Mouse (Mus musculus): ENCODE results near the gene Slc35e2.

Gene Slc35e2

DNA sequence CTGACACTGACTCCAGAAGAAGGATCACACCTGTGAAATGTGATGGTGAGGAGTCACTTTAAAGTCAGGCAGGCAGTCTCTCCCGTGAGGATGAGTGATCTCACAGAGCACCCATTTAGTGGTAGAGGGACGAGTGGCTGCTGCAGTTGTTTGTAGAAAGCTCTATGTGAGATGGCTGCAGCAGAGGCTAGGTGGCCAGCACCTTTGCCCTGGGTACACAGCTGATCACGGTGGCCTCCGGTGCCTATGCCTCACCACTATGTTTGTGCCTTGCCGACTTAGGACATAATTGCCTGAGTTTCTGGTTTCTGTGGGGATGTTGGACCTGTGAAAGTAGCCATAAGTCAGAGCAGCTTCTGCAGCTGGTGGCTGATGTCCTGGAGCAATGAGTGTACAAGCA, 23.5 kb upstream of the Slc35e2 start:
- no peak for DNase-seq

DNA sequence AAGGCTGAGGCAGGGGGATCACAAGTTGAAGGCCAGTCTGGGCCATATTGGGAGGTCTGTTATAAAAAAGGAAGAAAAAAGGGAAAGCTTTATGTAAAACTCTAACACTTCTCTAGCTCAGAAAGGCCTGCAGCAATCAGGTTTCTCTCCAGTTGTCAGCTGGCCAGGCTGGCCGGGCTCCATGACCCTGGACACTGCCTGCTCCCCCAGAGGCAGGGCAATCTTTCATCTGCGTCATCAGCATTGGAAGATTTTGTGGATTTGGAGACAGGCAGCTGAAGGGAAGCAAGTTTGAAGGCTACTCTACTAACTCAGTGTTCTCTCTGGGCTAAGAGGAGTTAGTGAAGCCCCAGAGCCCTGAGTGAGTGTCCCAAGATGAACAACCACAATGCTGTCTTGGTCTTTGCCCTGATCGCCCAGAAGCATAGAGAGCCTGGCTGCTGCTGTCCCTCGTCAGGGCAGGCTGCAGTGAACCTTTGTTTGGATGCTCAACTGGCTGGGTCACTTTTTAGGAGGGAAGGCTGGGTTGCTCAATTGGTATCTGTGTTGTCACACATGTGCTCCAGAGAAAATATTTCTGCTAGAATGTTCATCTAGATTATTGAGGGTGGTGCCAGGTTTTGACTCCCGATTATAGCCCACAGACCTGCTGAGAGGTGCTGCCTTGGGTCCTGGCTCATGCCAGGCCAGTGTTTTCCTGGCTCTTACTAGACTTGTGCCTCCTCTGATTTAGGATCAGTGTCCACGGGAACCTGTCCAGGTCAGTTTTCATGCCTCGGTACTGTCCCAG, 22.7 kb upstream of the Slc35e2 start:
- no peak for DNase-seq

DNA sequence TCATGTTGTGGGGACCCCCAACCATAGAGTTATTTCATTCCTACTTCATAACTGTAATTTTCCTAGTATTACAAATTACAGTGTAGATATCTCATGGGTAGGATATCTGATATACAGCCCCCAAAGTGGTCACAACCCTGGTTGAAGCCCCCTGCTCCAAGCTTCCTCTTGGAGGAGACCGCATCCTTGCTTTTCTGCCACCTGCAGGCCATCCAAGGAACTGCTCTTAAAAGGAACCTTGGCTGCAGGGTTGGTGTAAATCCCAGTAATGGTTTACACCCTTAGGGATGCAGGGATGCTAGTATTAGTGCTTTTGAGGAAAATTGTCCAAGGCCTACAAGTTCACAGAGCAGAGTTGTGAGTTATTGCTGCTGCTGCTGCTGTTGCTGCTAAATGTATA, 20.8 kb upstream of the Slc35e2 start:
- DNase-seq = no peak

DNA sequence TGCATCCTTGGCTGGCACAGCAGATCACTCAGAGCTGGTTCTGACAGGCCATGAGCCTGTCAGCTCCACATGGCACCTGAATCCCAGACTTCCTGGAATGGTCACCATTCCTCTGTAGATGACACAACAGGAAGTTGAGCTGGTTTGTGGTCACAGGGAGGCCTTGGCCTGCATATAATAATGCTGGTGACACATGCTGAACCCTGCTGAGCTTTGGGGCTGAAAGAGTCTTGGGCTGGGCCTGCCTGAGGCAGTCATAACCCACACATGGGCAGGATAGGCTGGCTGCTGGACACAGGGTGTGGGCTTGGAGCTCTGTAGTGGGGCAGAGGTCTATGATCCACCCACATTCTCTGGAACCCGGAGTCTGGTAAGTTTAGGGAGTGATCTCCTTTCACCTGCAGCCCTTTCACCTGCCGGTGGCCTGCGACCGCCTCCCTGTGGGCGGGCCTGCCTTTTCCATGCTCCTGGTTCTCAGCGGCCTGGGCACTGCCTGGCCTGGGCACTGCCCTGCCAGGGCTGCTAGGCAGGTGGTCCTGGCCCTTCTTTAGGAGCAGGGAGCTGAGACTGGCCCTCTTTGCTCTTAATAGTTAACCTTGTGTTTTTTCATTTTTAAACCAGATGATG, 18.8 kb upstream of the Slc35e2 start:
- DNase-seq = no peak

DNA sequence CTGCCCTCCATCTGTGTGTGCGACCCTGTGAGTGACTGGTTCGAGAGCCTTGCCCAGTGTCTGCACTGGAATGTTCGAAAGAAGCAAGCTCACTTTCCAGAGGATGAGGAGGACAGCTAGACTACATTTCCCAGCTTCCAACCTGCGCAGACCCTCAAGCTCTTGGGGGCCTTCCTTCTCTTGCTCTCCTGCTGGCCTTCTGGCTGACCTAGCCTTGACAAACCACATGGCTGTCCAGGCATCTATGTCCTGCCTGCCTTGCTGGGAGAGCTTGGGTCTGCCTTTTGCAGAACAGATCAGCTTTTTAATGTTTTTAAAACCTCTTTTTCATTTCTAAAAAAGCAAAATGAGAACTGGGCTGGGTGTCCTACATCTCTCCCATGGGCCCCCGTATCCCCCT, 11.9 kb upstream of the Slc35e2 start:
- DNase-seq = no peak

DNA sequence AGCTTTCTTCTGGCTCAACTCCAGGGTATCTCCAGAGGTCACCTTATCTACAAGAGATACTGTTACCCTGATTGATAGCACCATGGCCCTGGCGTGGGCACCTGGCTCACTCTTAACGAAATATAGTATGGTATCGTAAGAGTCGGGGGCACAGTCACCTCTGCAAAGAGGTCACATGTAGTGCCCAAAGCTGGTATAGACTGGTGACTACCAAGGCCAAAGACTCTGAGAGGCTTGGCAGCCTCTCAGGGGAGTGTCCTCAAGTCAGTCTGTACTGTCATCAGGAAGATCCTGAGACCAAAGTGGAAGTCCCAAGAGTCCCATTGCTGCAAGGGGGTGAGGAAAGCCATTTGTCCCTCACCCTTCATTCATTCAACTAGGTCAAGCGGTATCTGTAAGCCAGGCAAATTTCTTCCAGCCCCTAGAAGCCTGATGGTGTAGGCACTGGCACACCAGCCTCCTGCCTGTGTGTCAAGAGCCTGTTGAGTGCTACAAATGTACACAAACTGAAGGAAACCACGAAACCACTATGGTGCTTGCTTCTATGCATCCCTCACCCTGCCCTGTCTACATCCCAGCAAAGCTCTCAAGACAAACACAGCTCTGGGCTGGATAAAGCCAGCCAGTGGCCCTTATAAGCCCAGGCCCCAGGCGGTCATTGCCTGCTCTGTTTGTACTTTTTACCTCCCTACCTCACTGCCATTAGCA, 10.1 kb upstream of the Slc35e2 start:
- DNase-seq = no peak

DNA sequence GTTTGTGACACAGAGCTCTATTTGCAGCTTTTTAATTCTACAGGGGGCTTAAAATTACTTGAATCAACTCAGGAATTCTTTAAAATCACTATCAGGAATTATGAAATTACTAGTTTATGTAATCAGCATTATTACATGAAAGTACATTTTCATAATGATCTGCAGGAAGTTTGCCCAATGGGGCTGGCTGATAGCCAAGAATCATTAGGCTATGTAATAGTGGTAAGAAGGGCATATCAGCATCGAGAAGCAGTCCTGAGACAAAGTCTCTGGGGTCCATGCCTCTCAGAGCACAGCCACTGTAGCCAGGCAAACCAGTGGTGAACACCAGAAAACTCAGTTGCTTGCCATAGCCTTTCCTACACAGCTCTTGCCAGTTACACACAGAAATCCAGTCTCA, 7.4 kb upstream of the Slc35e2 start:
- DNase-seq = no peak

DNA sequence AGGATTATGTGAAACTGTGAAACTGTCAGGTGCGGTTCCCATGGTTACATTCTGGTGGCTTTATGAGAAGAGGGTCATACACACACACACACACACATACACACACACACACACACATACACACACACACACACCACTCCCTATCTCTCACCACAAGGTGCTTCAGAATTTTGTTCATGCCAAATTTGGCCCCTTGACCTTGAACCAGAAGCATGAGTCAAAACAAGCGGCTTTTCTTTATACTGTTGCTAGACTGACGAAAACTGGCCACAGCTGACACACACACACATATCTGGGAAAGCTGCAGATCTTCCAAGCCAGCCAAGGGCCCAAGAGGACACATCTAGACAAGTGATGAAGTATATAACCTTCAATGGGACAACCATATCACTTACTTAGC, 5.4 kb upstream of the Slc35e2 start:
- no peak for DNase-seq

DNA sequence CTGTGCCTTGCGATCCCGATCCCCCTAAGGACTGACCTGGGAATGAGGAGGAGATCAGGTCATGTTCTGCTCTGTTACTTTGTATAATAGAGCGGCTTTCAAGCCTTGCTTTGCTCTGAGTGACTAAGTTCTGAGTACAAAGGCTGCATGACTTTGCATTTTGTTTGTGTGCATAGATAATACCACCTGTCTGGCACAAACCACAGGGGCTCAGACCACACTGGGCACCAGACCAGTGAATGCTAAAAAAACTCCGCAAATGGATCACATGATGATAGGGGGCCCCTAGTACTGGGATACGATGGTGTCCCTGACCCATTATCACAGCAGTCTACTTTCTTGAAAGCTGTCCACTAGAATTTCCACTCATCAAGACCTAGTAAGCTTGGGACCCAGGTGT, 4.6 kb upstream of the Slc35e2 start:
- no peak for DNase-seq

DNA sequence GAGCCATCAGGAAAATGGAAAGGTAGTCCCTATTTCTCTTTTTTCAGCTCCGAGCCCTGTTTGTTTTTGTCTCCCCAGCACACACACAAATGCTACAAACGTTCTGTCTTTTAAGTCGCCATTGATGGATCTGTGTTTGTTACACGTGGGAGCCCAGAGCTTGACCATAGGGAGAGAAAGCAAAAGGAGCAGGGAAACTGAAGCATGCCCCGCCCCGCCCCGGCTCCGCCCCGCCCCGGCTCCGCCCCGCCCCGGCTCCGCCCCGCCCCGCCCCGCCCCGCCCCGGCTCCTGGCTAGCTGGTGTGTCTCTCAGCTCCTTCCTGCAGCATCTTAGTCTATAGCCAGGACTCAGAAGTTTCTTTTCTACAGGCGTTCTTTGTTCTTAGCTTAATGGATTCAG, 2.7 kb upstream of the Slc35e2 start:
- DNase-seq = no peak

DNA sequence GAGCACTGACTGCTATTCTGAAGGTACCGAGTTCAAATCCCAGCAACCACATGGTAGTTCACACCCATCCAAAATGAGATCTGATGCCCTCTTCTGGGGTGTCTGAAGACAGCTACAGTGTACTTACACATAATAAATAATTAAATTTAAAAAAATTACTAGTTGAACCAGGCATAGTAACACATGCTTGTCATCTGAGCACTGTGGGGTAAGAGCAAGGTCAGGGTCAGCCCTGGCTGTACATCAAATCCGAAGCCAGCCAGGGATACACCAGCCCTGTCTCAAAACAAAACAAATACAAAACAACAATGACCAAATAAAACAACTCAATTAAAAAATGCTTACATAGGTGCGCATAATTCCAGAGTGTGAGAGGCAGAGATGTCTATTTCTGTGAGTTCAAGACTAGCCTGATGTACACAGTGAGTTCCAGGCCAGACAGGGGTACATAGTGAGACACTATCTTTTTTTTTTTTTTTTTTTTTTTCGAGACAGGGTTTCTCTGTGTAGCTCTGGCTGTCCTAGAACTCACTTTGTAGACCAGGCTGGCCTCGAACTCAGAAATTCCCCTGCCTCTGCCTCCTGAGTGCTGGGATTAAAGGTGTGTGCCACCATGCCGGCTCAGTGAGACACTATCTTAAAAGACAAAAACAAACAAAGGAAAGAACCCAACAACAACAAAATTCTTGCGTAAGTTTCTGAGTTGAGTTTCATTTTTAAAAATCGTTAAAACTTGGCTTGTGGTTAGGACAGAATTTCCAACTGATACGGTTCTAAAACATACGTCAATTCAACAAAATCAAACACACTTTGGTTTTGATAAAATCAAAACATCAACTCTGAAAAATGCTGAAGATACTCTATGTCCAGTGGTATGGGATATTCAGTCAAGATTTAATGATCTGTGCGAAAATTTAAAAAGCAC, 1.1 kb upstream of the Slc35e2 start:
- DNase-seq = no peak

DNA sequence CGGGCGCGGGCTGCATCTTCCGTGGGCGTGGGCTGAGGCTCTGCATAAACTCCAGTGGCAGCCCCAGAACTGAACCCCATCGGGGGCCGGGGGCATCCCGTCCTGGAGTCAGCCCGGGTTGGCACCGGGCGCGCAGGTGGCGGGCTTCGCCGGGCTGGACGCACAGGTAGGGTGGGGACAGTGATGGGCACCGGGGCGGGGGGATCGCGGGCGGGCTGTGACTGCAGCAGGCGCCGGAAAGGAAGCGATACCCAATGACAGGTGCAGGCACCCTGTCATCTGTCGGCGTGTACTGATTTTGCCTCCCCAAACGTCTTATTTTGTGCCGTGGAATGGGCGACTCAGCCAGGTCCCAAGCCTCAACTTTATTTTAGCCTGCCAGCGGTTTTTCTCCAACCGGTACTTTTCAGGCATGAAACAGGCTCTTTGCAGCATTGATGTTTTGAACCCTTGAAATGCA, 811 bp downstream of the Slc35e2 start:
- no peak for DNase-seq

DNA sequence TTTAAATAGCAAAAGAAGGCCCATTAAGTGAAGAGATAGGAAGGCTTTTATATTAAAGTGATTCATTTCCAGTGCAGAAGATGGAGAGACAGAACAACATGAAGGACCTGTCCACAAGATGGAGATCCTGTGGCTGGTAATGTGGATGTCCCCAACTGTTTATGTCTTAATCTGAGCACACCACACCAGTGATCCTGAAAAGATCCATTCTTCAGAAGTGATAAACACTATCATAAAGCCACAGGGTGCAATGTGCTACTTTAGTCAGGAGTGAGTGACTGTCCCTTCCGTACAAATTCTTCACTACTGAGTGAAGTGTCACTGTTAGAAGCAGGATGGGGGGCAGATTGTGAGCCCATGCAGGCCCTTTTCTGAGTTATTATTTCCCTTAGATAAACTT, 1.5 kb downstream of the Slc35e2 start:
- no peak for DNase-seq

DNA sequence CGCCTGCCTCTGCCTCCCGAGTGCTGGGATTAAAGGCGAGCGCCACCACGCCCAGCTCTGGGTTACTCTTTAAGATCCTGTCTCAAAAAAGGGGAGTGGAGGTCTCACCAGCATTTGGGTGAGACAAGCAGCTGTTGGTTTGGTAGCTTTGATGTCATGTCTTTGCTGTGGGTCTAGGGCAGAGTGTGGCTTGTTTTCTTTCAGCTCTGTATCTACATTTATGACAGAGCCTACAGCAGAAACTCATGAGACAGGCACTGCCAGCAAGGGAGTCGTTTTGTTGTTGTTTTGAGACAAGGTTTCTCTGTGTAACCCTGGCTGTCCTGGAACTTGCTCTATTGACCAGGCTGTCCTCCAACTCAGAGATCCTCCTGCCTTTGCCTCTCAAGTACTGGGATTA, 2.6 kb downstream of the Slc35e2 start:
- no peak for DNase-seq

DNA sequence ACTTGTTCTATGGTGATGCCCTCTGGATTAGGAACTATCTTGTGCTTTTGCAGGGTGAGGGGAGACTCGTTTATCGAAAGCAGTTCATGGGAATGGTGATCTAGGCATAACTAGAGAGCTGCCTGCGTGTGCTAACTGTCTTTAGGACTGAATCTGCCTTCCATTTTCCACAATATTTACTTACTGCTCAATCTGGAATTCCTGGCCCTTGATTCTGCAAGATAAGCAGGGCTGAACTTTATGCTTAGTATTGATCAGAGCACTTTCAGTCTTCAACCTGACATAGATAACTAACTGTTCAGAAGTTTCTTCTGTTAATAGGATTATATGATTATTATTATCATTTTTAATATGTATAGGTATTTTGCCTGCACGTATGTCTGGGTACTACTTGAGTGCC, 3.9 kb downstream of the Slc35e2 start:
- DNase-seq = no peak

DNA sequence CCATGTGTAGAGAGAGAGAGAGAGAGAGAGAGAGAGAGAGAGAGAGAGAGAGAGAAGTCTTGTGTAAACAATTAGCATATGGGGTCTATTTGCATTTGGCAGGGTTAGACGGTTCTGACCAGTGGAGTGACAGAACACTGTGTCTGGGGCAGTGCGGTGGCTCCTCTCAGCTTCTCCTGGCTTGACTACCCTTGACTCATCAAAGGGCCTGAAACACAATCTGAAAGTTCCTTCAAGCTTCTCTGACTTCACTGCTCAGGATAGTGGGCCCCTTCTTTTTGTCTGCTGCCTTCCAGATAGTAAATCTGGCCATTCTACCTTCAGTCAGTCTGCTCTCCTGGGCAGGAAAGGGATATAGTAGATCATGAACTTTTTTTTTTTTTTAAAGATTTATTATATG, 5.6 kb downstream of the Slc35e2 start:
- DNase-seq = no peak

DNA sequence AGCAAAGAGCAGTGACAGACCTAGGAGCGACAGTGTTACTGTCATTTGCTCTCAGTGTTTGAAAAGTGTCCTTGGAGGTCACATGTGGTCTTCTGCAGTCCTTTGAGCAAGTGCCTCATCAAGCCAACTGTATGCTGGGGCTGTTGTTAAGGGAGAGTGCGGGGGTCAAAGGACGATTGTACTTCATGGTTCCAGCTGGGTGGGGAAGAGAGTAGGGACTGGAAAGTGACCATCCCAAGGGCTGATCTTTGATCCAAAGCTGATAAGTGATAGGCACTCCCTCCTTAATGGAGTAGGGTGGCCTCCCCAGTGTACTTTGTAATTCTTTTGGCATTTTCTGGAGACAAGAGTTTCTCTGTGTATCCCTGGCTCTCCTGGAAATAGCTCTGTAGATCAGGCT, 10.6 kb downstream of the Slc35e2 start:
- DNase-seq = no peak

DNA sequence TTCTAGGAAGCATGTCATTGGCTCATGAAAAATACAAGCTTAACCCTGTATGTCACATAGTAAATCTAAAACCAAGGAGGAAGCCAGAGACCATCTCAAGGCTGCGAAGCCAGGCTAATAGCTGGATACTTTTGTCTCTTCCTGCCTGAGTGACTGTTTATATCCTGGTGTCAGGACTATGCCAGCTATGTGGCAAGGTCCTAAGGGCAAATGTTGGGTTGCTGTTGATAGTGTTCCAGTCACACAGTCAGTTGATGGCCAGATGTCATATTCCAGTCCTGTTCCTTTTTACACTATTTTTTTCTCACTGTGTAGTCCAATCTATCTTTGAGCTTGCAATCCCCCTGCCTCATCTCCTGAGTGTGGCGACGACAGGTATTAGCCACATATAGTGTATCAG, 12.0 kb downstream of the Slc35e2 start:
- no peak for DNase-seq

DNA sequence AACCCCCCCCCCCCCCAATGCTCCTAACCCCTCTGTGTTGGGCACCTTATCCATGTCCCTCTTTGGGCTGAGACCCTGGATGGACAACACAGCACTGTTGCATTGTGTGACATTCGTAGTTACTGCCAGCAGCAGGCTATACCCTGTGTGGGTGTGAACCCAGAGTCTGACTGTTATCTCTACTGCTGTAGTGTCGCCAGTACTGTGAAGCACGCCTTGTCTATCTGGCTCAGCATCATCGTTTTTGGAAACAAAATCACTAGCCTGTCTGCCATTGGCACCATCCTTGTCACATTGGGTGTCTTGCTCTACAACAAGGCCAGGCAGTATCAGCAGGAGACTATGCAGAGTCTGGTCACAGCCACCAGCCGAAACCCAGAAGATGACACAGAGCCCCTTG, 17.1 kb downstream of the Slc35e2 start:
- DNase-seq = no peak

DNA sequence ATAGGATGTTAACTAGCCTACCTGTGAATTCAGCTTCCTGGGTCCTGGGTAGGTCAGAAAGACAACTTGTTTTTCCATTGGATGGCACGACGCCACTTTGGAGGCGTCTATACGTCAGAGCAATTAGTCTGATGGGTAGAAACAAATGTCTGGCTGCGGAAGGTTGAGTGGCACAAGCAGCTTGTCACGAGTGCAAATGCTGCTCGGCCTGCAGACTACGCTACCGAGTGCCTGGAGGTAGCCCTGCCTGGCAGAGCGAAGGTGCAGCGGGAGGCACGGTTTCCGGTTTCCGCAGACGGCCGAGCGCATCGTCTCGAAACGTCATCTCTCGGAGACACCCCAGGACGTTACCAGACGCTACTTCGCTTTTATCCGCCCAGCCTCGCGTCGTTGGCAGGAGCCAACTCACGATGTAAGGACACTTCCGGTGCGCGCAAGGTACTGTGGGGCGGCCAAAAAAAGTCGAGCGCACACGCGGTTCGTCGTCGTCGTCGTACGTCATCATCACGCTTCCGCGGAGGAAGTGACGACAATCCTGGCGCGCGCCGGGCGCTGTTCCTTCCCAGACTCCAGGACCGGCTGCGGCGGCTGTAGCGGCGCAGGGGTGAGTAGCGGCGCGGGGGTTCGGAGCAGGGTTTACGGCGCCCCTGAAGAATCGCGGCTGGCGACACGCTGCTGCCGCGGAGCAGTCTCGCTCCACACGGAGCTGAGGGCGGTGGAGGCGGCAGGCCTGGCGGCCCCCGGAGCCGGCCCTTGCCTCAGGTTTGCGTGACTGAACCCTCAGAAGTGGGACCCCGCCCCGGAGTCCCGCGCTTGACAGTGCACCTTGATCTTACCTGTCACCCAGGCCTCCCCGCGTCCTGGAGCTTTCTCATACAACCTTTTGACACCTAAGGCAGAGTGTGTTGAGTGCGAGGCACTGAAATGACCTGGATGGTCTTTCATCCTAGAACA, 23.4 kb downstream of the Slc35e2 start, which contains the start of gene Cdk11b:
Gene Cdk11b, plus strand, starts transcription at position 517 of the 954 bp plus-strand sequence.
- DNase-seq = peak; percentile 98

DNA sequence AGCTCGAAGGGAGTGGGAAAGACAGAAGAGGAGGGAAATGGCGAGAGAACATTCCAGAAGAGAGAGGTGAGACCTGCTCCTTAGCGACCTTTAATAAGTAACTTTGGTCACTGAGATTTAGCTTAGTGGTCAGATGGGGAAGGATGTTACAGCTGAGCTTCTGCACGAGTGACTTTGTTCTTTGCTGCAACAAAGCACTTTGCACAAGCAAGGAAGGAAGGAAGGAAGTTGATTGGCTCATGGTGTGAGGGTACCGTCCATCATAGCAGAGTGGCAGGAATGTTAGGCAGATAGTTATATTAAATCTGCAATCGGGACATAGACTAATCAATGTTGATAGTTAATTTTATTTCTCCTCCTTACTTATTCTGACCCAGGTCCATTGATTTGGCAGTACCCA, 29.1 kb downstream of the Slc35e2 start:
- DNase-seq = no peak
